Mouse (Mus musculus) mesoderm, embryonic 11.5 days (tissue): Measurements from ENCODE around the gene Preb.

Experiments used
- DNase-seq: peaks from one replicate; pipeline ENCODE4 v3.0.0-alpha.2; 2012; ENCODE audit warnings: low read depth, low spot score

Gene Preb

GRCm38 (mm10) chr5:30954556-30954955 is 5.6 kb downstream of the Preb start:
- DNase-seq = no peak

- no peak for DNase-seq
Measured at GRCm38 (mm10) chr5:30954065-30954464, 6.1 kb downstream of the Preb start.

GRCm38 (mm10) chr5:30952551-30952950 is 7.6 kb downstream of the Preb start:
- no peak for DNase-seq

- no peak for DNase-seq
Measured at GRCm38 (mm10) chr5:30951706-30952105, 8.5 kb downstream of the Preb start.

GRCm38 (mm10) chr5:30950922-30951321 is 9.2 kb downstream of the Preb start:
- DNase-seq = no peak

- DNase-seq = no peak
Measured at GRCm38 (mm10) chr5:30950451-30950850, 9.7 kb downstream of the Preb start.

- DNase-seq = peak; percentile 90
Measured at GRCm38 (mm10) chr5:30949654-30950326, 10.4 kb downstream of the Preb start.

- no peak for DNase-seq
Measured at GRCm38 (mm10) chr5:30948620-30949019, 11.5 kb downstream of the Preb start.

GRCm38 (mm10) chr5:30944956-30945781 is 15.0 kb downstream of the Preb start, which contains the start of gene Cgref1:
Gene Cgref1 (minus strand): TSS chr5:30945591.
- DNase-seq = peak; percentile 42

GRCm38 (mm10) chr5:30944344-30944743 is 15.8 kb downstream of the Preb start:
- no peak for DNase-seq

GRCm38 (mm10) chr5:30943004-30943403 is 17.2 kb downstream of the Preb start:
- no peak for DNase-seq

GRCm38 (mm10) chr5:30934725-30935461 is 25.3 kb downstream of the Preb start:
- no peak for DNase-seq

- DNase-seq = no peak
Measured at GRCm38 (mm10) chr5:30933705-30934104, 26.5 kb downstream of the Preb start.

- no peak for DNase-seq
Measured at GRCm38 (mm10) chr5:30931378-30931777, 28.8 kb downstream of the Preb start.

- no peak for DNase-seq
Measured at GRCm38 (mm10) chr5:30930846-30931245, 29.3 kb downstream of the Preb start.

GRCm38 (mm10) chr5:30930121-30930520 is 30.0 kb downstream of the Preb start:
- peak; percentile 60 for DNase-seq

GRCm38 (mm10) chr5:30927945-30928529 is 32.1 kb downstream of the Preb start:
- DNase-seq = no peak

- DNase-seq = no peak
Measured at GRCm38 (mm10) chr5:30926073-30926472, 34.1 kb downstream of the Preb start.

- DNase-seq = no peak
Measured at GRCm38 (mm10) chr5:30925217-30925616, 34.9 kb downstream of the Preb start.

- DNase-seq = no peak
Measured at GRCm38 (mm10) chr5:30924614-30925013, 35.5 kb downstream of the Preb start.

- no peak for DNase-seq
Measured at GRCm38 (mm10) chr5:30923119-30923518, 37.0 kb downstream of the Preb start.

GRCm38 (mm10) chr5:30922581-30923041 is 37.5 kb downstream of the Preb start:
- DNase-seq = no peak
